Mouse (Mus musculus) left cerebral cortex, postnatal 36 days (tissue): Measurements from ENCODE around the gene D130043K22Rik. TPM values are rescaled to one million over a fixed set of nuclear protein-coding genes. Genes with fewer than 3 reads are reported as not detected.
A peak's percentile ranks its signal among the peaks of the same experiment; 100 is the strongest.
"Not testable (repeated sequence)": the region's sequence is repeated elsewhere in the genome, so short reads cannot be mapped to it uniquely, and the experiment has no call there.

Experiments used
- DNase-seq, 2 experiments: peaks; one replicate each; pipeline ENCODE4 v3.0.0; 2021 to 2022; ENCODE audit warnings: low spot score in 2 of 2, mixed read lengths in 1 of 2
- intact Hi-C: fragments of 180-260 bp; cut with DNase I; formaldehyde crosslinking; loops from one replicate; pipeline ENCODE4 v1.15.1; 2025
- total RNA-seq, 2 experiments: library from RNA; stranded (reverse); gene quantifications; 2 replicates each; pipeline ENCODE4 v1.2.3; 2021

D130043K22Rik gene
- total RNA-seq, 2 experiments from 2014 or later: 29.8 to 33.6 TPM

DNA sequence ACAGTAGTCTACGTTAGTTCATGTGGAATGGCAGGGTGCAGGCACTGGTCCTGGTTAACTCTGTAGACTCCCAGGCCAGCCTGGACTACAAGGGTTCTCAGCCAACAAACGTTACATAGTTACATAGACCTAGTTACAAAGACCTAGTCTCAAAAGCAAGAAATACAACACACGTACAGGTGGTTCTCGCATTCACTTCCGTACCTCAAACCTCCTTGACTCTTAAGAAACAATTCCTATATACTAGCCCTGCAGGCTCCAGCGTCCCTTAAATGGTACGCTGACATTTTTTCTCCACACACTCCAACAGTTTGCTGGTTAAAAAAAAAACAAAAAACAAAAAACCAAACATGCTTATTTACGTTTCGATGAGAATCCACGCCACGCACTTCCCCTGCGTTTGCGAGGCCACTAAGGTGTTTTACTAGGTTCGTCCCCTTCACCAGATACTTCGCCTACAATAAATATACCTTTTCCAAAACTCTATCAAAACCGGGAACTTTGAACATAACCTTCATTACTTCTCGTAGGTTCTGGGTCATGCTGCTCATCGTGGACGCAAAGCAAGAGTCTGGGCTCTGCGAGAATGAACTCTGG lies 14.1 kb upstream of the D130043K22Rik start:
- intact Hi-C loops: loop anchor here (1.0 kb wide), 1 partner anchor 30 kb away; the partner anchor contains the start of gene BC005537
- no peak for DNase-seq

DNA sequence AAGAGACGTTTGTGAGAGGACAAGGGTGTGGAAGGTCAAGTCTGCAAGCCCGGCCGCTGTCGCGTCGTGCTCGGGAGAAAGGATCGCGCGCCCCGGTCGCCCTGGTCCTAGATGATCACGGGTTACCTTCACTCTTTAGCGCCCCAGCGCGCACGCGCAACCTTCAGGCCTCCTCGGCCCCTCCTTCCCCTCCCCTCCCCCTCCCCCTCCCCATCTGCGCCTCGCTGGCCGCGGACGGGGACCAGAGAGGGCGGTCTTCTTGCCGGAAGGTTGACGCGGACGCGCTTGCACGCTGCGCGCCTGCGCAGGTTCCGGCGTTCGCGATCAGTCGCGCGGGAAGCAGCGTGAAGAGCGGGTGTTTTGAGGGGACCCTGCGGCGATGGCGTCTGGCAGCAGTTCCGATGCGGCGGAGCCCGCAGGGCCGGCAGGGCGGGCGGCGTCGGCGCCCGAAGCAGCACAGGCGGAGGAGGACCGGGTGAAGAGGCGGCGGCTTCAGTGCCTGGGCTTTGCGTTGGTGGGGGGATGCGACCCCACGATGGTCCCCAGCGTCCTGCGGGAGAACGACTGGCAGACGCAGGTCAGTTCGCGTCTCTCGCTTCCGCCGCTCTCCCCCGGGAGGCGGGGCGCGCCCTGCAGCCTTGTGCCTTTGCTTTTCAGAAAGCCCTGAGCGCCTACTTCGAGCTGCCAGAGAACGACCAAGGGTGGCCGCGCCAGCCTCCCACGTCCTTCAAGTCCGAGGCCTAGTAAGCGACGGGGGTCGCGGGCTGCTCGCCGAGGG lies 13.4 kb upstream of the D130043K22Rik start, which contains the start of the genes Acot13 and Tdp2:
Acot13 (minus strand) TSS at position 188 of the 778 bp plus-strand sequence.
Tdp2 (plus strand) TSS at position 327 of the 778 bp plus-strand sequence.
- intact Hi-C loops: loop anchor here (1.0 kb wide), 1 partner anchor 30 kb away; the partner anchor contains the start of gene BC005537
- DNase-seq: peak; percentile 91 to 94

DNA sequence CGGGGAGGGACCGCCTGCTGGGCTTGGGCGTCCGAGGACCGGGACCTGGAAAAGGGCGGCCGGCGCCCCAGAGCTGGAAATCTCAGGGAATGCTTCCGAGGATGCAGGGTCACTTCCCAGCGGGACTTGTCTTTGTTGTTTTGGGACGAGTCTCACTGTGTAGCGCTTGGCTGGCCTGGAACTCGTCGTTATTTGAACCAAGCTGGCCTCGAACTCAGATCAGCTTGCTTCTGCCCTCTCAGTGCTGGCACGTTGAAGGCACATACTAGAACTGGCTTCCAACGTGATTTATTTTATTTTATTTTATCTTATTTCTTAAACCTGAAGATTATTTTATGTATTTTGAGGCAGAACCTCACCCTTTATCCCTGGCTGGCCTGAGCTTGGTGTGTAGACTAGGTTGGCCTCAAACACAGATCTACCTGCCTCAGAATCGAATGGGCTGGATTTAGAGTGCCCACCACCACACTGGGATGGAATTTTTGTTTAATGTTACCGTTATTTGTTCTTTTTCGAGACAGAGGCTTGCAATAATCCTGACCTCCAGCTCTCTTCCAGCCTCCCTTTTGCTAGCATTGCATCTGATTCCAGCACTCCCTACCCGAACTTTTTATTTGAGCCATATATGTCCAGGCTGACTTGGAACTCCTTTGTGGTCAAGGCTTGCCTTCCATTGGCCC lies 12.7 kb upstream of the D130043K22Rik start:
- intact Hi-C loops: no loop called here
- DNase-seq: no peak

DNA sequence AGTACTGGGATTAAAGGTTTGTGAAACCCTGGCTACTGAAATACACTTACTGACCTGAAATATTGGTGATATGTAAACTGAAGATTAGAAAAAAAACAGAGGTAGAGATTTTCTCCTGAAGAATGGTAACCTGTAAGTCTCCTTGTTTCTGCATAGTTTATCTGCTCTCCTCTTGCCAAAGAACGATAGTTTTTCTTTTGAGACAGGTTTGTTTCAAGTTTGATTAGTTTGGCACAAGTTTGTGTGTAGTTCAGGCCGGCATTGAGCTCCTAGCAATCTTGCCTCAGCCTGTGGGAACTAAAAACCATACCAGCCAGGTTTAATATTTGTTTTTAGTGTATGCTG lies 12.2 kb upstream of the D130043K22Rik start:
- DNase-seq: no peak
- intact Hi-C loops: no loop called here

DNA sequence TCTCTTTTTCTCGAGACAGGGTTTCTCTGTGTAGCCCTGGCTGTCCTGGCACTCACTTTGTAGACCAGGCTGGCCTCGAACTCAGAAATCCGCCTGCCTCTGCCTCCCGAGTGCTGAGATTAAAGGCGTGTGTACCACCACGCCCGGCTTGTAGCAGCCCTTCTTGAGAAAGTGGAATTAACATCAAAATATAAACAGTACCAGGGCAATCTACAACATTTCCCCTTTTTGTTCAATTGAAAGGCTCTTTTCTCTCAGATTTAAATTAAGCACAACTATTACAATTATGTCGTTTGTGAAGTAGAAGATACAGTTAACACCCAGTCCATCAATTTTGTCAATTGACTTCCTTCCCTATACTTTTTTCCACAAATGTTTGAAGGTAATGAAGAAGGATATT lies 7.2 kb upstream of the D130043K22Rik start:
- intact Hi-C loops, DNase-seq: not testable (repeated sequence)

DNA sequence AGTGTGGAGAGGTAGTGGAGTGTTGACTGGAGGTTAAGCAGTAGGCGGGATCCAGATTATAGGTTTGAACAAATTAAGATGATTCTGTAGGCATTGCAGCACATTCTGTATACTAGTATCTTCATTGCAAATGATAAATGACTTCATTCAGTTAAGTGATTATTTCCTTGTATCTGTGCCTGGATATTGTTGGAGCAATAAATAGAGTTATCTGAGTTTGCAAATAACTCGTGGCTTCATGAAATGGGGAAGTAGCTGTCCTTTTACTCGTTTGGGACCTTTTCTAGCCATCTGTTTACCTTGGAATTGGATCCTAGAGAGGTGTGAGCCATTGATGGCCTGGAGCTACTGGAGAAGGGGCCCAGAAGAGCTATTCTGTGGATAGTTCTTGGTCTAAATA lies 5.1 kb upstream of the D130043K22Rik start:
- intact Hi-C loops: no loop called here
- DNase-seq: no peak

DNA sequence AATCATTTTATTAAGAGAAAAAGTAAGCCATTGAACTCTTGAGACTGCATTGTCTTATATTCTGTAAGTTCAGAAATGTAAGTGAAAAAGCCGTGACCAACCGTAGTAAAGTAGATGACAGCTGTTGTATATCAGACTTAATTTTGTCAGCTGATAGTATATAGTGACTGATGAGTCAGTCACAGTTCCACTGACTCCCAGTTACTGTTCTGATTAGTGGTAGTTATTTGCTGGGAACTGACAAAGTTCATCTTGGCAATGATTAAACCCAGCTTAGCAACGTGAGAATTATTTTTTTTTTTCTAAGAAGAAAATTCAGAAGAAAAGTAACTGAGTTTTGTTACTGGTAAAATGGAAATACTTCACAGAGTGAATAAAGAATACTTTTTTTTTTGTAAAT lies 3.2 kb upstream of the D130043K22Rik start:
- intact Hi-C loops: no loop called here
- DNase-seq: no peak

DNA sequence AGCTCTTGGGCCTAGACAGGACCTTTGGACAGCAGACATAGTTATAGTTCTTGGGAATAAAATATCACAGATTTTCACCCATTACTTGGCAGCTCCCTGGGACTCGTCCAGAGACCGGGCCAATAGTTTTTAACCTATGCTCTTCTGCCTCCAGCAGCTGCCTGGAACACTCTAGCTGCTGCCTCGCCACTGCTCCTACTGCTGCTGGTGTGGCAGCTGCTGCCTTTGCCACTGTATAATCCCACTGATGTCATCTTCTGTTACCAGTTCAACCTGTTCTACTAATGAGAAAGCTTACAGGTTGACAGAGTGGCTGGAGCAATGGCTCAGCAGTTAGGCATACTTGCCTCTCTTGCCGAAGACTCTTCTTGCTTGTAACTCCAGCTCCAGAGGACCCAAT lies 4.4 kb downstream of the D130043K22Rik start:
- no peak for DNase-seq
- intact Hi-C loops: no loop called here

DNA sequence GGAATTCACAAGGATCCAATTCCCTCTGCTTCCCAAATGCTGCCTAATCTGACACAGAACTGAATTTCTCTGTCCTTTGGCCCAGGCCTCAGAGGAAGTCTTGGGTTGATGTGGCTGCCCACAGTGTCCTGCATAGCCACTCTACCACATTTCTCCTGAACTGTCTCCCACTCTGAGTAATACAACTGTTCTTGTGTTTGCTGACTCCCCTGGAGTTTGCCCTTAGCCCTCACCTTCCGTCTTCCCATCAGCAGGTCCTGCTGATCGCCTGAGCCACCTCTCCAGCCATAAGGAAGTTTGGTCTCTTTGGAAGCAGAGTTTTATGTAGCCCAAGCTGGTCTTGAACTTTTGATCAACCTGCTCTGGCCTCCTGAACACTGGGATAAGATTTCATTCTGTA lies 7.1 kb downstream of the D130043K22Rik start:
- DNase-seq: no peak
- intact Hi-C loops: no loop called here

DNA sequence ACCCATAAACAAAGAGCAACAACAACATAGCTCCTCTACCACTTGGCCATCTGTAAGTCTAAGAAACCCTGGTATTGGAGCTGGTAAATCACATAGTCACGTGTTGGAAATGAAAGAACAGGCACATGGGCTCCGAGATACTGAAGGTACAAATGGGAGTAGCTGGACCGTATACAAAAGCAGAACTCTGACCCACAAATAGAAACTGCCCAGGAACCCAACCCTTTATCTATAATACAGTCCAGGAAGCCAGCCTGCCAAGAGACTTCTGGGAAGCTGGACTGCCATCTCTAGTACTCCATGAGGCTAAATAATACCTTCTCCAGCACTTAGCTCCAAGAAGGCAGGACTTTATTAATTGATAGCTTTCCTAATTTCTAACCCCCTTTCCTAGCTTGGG lies 7.6 kb downstream of the D130043K22Rik start:
- intact Hi-C loops: no loop called here
- no peak for DNase-seq

DNA sequence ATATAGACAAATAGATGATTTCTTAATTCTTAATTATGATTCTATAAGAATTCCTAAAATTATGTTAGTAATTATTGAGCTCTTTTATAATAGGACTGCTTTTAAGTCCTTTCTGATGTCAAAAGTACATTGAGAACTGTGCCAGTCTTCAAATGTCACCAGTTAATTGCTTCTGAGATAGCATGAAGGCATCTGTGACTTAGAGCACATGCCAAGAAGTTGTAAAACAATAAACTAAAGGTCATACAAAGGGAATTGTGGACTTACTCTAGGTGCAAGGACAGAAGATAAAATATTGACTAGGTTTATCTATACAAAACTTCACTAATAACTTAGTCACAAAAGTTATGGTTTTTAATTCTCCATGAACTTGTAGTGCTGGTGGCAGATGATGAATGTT lies 14.2 kb downstream of the D130043K22Rik start:
- no peak for DNase-seq
- intact Hi-C loops: no loop called here

DNA sequence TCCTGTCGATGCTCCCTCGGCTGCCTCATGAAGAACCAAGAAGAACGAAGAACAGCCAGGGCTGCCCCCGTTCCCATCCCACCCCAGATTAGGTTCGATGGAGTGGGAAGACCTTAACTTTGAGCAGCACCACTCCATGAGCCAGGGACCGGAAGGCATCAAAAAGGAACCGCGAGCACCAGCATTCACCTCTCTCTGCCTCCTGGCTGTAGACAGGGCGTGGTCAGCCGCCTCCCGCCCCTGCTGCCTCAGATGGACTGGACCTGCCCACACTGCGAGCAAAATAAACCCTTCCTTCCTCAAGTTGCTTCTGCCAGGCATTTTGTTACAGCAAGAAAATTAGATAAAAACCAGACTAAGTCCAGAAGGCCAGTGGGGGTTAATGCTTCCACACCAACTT lies 16.1 kb downstream of the D130043K22Rik start:
- no peak for DNase-seq
- intact Hi-C loops: no loop called here

DNA sequence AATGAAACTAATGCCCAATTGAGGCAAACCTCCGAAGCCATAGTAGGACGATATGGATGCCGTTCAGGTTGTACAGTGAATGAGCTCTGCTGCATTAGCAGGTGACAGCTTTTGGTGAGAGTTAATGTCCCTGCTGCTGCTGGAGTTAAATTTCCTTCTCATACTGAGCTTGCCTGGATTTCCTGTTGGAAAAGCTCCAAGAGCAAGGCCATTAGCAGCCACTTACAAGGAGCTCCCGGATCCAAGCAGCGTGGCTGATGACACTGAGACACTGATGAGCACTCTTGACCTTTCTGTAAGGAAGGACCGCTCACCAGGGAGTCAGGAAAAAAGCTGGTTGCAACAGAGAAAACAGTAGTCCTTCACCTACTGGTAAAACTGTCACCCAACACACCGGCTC lies 17.1 kb downstream of the D130043K22Rik start:
- no peak for DNase-seq
- intact Hi-C loops: no loop called here

DNA sequence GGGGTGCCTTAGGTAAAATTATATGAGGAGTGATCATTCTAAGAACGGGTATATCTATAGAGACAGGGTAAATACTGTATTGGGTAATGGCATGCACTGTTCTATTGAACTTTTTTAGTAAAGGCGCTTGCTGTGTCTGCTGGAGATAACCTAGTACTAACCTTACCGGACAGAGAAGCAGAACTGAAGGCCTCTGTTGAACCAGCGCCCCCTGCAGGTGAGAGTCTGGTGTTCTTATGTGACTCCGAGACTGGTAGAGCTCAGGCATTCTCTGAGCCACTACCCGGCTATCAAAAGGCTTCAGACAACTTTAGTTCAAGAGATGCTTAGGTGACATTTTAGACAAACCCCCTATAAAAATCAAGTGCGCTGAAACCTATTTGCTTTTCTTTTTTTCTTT lies 17.6 kb downstream of the D130043K22Rik start:
- peak; percentile 34 to 37 for DNase-seq
- intact Hi-C loops: no loop called here

DNA sequence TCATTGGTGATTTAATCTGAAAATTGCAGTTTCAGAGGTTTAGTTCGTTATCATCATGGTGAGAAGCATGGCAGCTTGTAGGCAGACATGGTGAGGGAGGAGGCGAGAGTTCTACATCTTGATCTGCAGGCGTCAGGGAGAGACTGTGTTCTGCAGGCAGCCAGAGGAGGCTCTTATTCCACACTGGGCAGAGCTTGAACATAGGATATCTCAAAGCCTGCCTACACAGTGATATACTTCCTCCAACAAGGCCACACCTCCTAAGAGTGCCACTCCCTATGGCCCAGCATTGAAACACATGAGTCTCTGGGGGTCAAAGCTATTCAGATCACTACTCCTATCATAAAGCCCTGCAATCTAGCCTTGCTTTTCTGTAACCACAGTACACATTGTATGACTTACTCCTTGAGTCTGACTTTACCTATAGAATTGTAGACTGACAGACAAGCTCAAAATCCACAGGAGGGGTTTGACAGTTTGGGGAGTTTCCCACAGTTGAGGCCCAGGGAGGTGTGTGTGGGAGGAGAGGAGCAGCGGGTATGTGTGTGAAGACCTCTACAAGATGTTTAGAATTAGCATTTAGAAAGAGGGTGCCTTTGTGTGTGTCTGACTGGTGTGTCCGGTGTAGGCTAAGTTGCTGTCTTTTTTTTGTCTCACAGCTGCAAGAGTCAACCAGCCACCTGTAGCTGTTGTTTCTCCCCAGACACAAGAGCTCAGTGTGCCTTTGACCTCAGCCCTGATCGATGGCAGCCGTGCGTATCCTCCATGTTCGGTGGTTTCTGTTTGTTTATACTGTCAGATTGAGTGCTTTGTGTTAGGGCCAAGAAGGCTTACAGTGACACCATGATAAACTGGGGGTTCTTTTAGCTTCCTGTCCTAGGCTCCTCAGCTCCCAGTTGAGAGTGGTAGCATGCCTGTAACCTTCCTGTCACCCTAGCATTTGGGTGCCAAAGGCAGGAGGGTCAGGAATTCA lies 21.8 kb downstream of the D130043K22Rik start:
- intact Hi-C loops: no loop called here
- DNase-seq: no peak

DNA sequence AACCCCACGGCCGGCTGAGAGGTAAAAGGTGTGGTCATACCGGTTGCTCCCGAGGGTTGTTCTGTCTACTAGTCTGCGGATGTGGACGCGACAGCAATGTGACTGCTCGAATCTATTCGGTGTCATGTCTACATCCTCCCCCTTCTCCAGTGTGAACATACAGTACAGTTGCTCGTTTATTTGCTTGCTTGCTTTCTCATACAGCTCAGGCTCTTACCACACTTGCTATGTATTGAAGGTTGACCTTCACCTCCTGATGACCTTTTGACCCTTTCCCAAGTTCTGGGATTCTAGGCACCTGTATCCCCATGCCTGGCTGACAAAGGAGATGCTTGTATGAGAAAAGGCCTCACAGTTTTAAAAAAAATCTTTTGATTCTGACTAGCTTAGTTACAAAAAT lies 22.9 kb downstream of the D130043K22Rik start:
- intact Hi-C loops: no loop called here

DNA sequence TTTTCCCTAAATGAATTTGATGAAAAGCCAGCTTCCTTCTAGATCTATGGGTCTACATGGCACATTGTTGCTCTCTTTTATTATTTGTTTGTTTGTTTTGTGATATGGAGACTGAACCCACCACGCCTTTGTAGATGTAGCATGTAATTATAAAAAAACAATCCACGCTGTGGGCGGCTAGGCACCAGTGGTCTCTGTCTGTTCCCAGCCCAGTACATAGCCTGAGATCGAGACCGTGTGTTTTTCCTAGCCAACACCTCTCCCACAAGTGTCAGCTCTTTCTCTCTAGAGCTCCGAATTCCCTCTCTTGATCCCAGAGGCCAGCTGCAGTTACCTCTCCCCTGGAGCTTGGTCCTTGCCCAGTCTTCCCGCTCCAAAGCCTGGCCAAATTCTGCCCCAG lies 23.3 kb downstream of the D130043K22Rik start:
- no peak for DNase-seq
- intact Hi-C loops: no loop called here

More for the DNA sequence above, 22.9 kb downstream of the D130043K22Rik start:
- no peak for DNase-seq

DNA sequence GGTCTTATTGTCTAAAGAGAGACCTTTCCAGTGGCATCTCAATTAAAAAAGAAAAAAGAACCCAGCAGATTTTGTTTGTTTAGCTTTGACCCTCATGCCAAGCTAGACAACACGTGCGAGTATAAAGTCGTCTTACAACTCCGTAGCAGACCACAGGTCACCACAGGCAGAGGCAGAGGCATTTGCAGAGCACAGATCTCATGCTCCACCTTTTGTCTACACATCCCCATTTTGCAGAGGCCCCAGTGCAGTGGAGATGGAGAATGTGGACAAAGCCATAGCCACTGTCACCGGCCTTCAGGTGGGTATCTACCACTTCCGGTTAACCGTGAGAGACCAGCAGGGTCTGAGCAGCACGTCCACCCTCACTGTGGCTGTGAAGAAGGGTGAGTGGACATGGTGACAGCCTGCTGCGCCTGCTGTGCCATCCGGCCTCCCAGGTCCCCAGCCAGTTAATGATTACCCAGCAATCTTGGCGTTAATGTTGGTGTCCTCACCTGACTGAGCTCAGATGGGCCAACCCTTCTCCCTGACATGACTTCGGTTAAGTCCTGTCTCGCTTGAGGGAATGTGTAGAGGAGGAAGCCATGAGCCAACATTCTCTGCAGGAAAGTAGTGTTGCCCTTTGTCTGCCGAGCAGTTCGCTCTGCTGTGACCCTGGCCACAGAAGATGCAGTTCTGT lies 34.6 kb downstream of the D130043K22Rik start:
- DNase-seq: no peak
- intact Hi-C loops: no loop called here

DNA sequence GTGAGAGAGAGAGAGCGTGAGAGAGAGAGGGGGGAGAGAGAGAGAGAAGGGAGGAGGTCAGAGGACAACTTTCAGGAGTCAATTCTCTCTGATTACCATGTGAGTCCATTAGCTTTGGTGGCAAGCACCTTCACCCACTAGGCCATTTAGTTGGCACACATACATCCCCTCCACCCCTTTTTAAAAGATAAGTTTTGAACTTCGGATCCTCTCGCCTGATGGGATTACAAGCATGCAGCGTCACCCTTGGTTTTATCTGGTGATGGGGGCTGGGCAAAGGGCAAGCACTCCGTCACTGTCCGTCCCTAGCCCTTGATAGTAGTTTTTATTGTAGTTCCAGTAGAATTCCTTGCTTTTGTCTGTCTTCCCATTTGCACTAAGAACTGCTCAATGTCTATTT lies 35.3 kb downstream of the D130043K22Rik start:
- DNase-seq: no peak
- intact Hi-C loops: no loop called here
